Mouse (Mus musculus): Measurements from ENCODE around the gene Gm10282. TPM values are rescaled to one million over a fixed set of nuclear protein-coding genes. Genes with fewer than 3 reads are reported as not detected.

Gene Gm10282
- polyA plus RNA-seq, 1 experiment from 2014 or later, result 36.8 TPM

DNA sequence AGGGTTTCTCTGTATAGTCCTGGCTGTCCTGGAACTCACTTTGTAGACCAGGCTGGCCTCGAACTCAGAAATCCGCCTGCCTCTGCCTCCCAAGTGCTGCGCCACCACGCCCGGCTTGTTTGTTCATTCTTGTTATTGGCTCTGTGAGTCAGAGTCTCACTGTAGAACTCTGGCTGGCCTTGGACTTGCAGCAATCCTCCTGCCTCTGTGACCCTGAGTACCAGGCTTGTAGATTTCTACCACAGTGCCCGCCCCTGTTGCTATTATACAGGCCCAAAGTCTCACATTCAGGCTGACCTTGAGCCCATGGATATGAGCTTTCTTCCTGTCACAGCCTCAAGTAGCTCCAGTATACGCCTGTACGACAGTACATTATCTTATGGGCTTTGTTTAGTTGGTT is 8.5 kb downstream of the Gm10282 start:
- Histone ChIP-seq H3K27me3 (ENCODE audit: control insufficient read depth, insufficient read depth, low read length) (no peaks in the 10 kb centered on the region), H3K4me3 (ENCODE audit: low read depth, low read length) (no peak overlapping the region), H3K4me2 (ENCODE audit: low read depth, severe bottlenecking) (no peak overlapping the region), H3K9me3 (ENCODE audit: control insufficient read depth, low read length) (no peaks in the 10 kb centered on the region), H3K36me3 (ENCODE audit: control insufficient read depth, insufficient read depth, low read length) (no peaks in the 10 kb centered on the region), H3K4me1 (ENCODE audit: control insufficient read depth, insufficient read depth, low read length) (no peaks in the 10 kb centered on the region), H3K27ac (replicated peaks; ENCODE audit: low read depth, low read length) (no peak overlapping the region), H3K9ac (ENCODE audit: low read length) (no peak overlapping the region)
- 85% methylated on average over 8 of the region's 8 CpGs for WGBS
- no peak for ATAC-seq (ENCODE audit: insufficient number of reproducible peaks, low FRiP score, low TSS enrichment, low read depth)
- DNase-seq (ENCODE audit: low spot score), result no peak

DNA sequence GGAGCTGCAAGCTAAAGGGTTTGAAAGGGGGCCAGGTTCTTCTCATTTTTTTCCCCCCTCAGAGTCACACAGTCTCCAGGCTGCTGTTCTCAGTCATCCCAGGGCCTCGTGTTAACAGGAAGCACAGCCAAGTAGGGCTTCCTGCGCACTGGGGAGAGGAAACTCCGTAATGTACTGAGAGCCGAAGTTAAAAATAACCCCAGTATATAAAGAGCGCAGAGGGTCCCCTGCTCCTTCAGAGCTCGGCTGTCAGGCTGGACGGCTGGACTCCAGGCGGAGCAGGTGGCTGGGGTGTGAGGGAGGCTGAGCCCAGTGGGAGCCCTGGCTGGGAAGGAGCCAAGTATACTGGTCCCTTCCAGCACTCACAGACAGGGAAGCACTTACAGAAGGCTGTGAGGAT is 9.4 kb downstream of the Gm10282 start:
- Histone ChIP-seq H3K9ac (ENCODE audit: low read length) (no peak overlapping the region), H3K27me3 (ENCODE audit: control insufficient read depth, insufficient read depth, low read length) (no peaks in the 10 kb centered on the region), H3K4me2 (ENCODE audit: low read depth, severe bottlenecking) (no peak overlapping the region), H3K4me3 (ENCODE audit: low read depth, low read length) (no peak overlapping the region), H3K9me3 (ENCODE audit: control insufficient read depth, low read length) (no peaks in the 10 kb centered on the region), H3K27ac (replicated peaks; ENCODE audit: low read depth, low read length) (no peak overlapping the region), H3K4me1 (ENCODE audit: control insufficient read depth, insufficient read depth, low read length) (no peaks in the 10 kb centered on the region), H3K36me3 (ENCODE audit: control insufficient read depth, insufficient read depth, low read length) (no peaks in the 10 kb centered on the region)
- 60% methylated on average over 8 of the region's 8 CpGs for WGBS
- DNase-seq (ENCODE audit: low spot score), result no peak
- ATAC-seq (ENCODE audit: insufficient number of reproducible peaks, low FRiP score, low TSS enrichment, low read depth), result peak; percentile 69

DNA sequence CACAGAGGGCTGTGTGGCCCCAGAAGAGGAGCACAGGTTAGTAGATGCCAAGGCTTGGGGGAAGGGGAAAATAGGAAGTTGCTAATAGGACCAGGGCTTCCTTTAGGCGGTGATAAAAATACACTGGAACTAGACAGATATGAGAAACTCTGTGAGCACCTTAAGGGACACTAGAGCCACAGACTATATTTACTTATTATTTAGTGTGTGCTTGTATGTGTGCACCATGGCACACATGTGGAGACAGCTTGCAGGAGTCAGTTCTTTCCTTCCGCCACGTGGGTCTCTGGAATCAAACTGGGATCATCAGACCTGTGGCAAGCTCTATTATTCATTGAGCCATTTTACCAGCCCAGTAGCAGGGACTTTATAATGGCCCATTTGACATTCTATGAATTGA is 9.9 kb downstream of the Gm10282 start:
- no peaks in the 10 kb centered on the region for H3K36me3 ChIP-seq (ENCODE audit: control insufficient read depth, insufficient read depth, low read length)
- H3K27me3 ChIP-seq (ENCODE audit: control insufficient read depth, insufficient read depth, low read length), result no peaks in the 10 kb centered on the region
- DNase-seq (ENCODE audit: low spot score), result no peak
- H3K4me3 ChIP-seq (ENCODE audit: low read depth, low read length), result no peak overlapping the region
- no peaks in the 10 kb centered on the region for H3K4me1 ChIP-seq (ENCODE audit: control insufficient read depth, insufficient read depth, low read length)
- no peak for ATAC-seq (ENCODE audit: insufficient number of reproducible peaks, low FRiP score, low TSS enrichment, low read depth)
- no peaks in the 10 kb centered on the region for H3K9me3 ChIP-seq (ENCODE audit: control insufficient read depth, low read length)
- H3K9ac ChIP-seq (ENCODE audit: low read length), result no peak overlapping the region
- H3K27ac ChIP-seq (replicated peaks; ENCODE audit: low read depth, low read length), result no peak overlapping the region
- no peak overlapping the region for H3K4me2 ChIP-seq (ENCODE audit: low read depth, severe bottlenecking)
- 73% methylated on average over 3 of the region's 3 CpGs for WGBS

DNA sequence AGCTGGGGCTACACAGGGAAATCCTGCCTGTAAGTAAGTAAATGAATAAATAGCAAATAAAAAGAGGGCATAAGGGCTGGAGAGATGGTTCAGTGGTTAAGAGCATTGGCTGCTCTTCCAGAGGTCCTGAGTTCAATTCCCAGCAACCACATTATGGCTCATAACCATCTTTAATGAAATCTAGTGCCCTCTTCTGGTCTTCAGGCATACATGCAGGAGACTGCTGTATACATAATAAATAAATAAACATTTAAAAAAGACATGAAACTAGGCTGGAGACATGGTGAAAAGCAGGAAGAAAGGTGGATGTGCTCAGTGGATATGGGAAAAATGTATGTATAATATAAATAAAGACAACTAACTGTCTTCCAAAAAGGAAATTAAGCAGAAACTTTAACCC is 11.8 kb downstream of the Gm10282 start:
- DNase-seq (ENCODE audit: low spot score), result no peak
- Histone ChIP-seq H3K36me3 (ENCODE audit: control insufficient read depth, insufficient read depth, low read length) (no peaks in the 10 kb centered on the region), H3K9me3 (ENCODE audit: control insufficient read depth, low read length) (no peaks in the 10 kb centered on the region), H3K27ac (replicated peaks; ENCODE audit: low read depth, low read length) (no peak overlapping the region), H3K4me1 (ENCODE audit: control insufficient read depth, insufficient read depth, low read length) (no peaks in the 10 kb centered on the region), H3K4me3 (ENCODE audit: low read depth, low read length) (no peak overlapping the region), H3K4me2 (ENCODE audit: low read depth, severe bottlenecking) (no peak overlapping the region), H3K9ac (ENCODE audit: low read length) (no peak overlapping the region), H3K27me3 (ENCODE audit: control insufficient read depth, insufficient read depth, low read length) (no peaks in the 10 kb centered on the region)
- ATAC-seq (ENCODE audit: insufficient number of reproducible peaks, low FRiP score, low TSS enrichment, low read depth), result no peak

DNA sequence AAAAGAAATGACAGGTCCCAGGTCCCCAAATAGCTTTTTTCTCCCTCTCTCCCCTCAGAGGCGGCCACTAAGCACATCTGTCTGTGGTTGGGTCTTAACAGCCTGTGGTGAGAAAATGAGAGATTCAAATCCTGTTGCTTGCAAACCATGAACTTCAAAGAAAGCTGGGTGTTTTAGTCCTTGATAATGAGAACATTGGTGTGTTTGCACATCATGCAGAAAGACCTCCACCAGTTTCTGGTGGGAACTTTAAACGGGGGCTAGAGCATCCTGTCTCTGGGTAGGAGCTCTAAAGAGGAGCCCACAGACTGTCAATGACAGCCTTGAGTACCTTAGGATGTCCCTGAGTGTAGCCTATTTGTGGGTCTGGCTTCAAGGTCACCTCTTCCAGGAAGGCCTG is 14.0 kb downstream of the Gm10282 start:
- no peaks in the 10 kb centered on the region for H3K4me1 ChIP-seq (ENCODE audit: control insufficient read depth, insufficient read depth, low read length)
- H3K9ac ChIP-seq (ENCODE audit: low read length), result no peak overlapping the region
- DNase-seq (ENCODE audit: low spot score) (no peak), ATAC-seq (ENCODE audit: insufficient number of reproducible peaks, low FRiP score, low TSS enrichment, low read depth) (no peak)
- no peaks in the 10 kb centered on the region for H3K36me3 ChIP-seq (ENCODE audit: control insufficient read depth, insufficient read depth, low read length)
- WGBS, result 74% methylated on average over 2 of the region's 2 CpGs
- H3K4me2 ChIP-seq (ENCODE audit: low read depth, severe bottlenecking), result no peak overlapping the region
- no peaks in the 10 kb centered on the region for H3K27me3 ChIP-seq (ENCODE audit: control insufficient read depth, insufficient read depth, low read length)
- no peaks in the 10 kb centered on the region for H3K9me3 ChIP-seq (ENCODE audit: control insufficient read depth, low read length)
- H3K27ac ChIP-seq (replicated peaks; ENCODE audit: low read depth, low read length), result no peak overlapping the region
- no peak overlapping the region for H3K4me3 ChIP-seq (ENCODE audit: low read depth, low read length)

DNA sequence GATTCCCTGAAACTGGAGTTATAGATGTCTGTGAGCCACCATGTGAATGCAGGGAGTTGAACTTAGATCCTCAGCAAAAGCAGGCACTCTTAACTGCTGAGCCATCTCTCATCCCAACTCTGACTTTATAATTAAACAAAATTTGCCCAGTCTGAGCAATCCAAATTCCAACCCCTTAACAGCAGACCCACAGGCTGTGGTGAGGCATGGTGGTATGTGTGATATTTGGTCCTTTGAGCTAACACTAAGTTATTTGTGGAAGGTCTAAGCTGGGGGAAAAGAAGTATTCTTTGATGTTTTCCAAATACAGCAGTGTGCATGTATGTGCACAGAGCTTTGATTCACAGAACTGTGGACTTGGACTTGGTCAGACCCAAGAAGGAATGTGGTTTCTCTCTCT is 16.0 kb downstream of the Gm10282 start:
- Histone ChIP-seq H3K4me1 (ENCODE audit: control insufficient read depth, insufficient read depth, low read length) (no peaks in the 10 kb centered on the region), H3K36me3 (ENCODE audit: control insufficient read depth, insufficient read depth, low read length) (no peaks in the 10 kb centered on the region), H3K4me3 (ENCODE audit: low read depth, low read length) (no peak overlapping the region), H3K4me2 (ENCODE audit: low read depth, severe bottlenecking) (no peak overlapping the region), H3K9ac (ENCODE audit: low read length) (no peak overlapping the region), H3K27ac (replicated peaks; ENCODE audit: low read depth, low read length) (no peak overlapping the region), H3K9me3 (ENCODE audit: control insufficient read depth, low read length) (no peaks in the 10 kb centered on the region), H3K27me3 (ENCODE audit: control insufficient read depth, insufficient read depth, low read length) (no peaks in the 10 kb centered on the region)
- ATAC-seq (ENCODE audit: insufficient number of reproducible peaks, low FRiP score, low TSS enrichment, low read depth) (no peak), DNase-seq (ENCODE audit: low spot score) (no peak)

DNA sequence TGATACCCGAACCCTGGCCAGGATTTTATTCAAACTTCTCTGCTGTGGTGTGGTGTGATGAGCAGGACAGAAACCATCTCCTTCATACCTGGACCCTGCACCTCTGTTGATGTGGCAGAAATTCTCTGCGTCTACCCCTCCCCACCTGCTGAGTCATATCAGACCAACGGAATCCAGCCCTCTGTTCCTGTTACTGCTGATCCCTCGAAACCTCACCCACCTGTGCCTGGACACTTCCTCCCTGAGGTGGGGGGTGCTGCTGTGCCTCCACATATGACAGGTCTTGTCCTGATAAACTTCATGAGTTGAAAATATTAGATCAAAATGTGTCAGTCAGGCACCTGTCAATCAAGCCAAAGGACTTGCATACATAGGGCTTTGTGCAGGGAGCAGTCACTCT is 19.8 kb downstream of the Gm10282 start:
- Histone ChIP-seq H3K4me1 (ENCODE audit: control insufficient read depth, insufficient read depth, low read length) (no peaks in the 10 kb centered on the region), H3K9ac (ENCODE audit: low read length) (no peak overlapping the region), H3K4me2 (ENCODE audit: low read depth, severe bottlenecking) (no peak overlapping the region), H3K9me3 (ENCODE audit: control insufficient read depth, low read length) (no peaks in the 10 kb centered on the region), H3K27ac (replicated peaks; ENCODE audit: low read depth, low read length) (no peak overlapping the region), H3K36me3 (ENCODE audit: control insufficient read depth, insufficient read depth, low read length) (no peaks in the 10 kb centered on the region), H3K27me3 (ENCODE audit: control insufficient read depth, insufficient read depth, low read length) (no peaks in the 10 kb centered on the region), H3K4me3 (ENCODE audit: low read depth, low read length) (no peak overlapping the region)
- DNase-seq (ENCODE audit: low spot score) (no peak), ATAC-seq (ENCODE audit: insufficient number of reproducible peaks, low FRiP score, low TSS enrichment, low read depth) (no peak)
- 73% methylated on average over 4 of the region's 4 CpGs for WGBS

DNA sequence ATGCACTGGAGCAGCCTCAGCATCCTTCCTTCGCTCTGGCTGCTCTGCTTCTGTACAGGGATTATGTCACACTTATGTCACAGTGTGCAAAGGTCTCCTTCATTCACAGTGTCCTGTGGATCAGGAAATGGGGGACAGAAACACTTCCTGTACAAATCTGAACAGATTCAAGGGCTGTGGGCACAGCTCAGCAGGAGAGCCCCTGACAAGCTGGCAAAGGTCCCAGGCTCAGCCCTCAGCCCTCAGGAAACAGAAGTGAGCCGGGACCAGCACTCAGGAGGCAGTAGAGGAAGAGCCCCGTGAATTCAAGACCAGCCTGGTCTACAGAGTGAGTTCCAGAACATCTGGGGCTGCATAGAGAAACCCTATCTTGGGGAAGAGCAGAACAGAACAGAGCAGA is 23.4 kb downstream of the Gm10282 start:
- ATAC-seq (ENCODE audit: insufficient number of reproducible peaks, low FRiP score, low TSS enrichment, low read depth) (no peak), DNase-seq (ENCODE audit: low spot score) (no peak)
- Histone ChIP-seq H3K27ac (replicated peaks; ENCODE audit: low read depth, low read length) (no peak overlapping the region), H3K4me3 (ENCODE audit: low read depth, low read length) (no peak overlapping the region), H3K27me3 (ENCODE audit: control insufficient read depth, insufficient read depth, low read length) (no peaks in the 10 kb centered on the region), H3K4me1 (ENCODE audit: control insufficient read depth, insufficient read depth, low read length) (no peaks in the 10 kb centered on the region), H3K4me2 (ENCODE audit: low read depth, severe bottlenecking) (no peak overlapping the region), H3K9me3 (ENCODE audit: control insufficient read depth, low read length) (no peaks in the 10 kb centered on the region), H3K9ac (ENCODE audit: low read length) (no peak overlapping the region), H3K36me3 (ENCODE audit: control insufficient read depth, insufficient read depth, low read length) (no peaks in the 10 kb centered on the region)
- WGBS, result 42% methylated on average over 3 of the region's 3 CpGs

DNA sequence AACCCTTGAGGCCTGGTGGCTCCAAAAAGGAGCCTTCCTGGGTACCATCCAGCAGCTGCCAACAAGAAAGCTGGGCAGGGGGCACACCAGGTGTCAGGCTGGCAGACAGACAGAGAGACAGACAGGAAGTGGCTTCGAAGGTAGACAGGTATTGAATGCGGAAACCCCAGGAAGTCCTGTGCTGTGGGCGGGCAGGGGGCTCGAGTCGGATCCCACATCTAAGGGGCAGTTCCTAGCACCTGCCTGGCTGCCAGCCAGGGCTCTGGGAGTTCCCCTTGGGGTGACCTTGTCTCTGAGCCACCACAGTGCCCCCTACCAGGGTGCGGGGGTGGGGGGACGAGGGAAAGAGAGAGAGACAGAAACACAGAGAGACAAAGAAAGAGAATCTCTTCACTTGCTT is 25.9 kb downstream of the Gm10282 start:
- H3K36me3 ChIP-seq (ENCODE audit: control insufficient read depth, insufficient read depth, low read length), result no peaks in the 10 kb centered on the region
- WGBS, result 82% methylated on average over 7 of the region's 7 CpGs
- no peaks in the 10 kb centered on the region for H3K4me1 ChIP-seq (ENCODE audit: control insufficient read depth, insufficient read depth, low read length)
- H3K27me3 ChIP-seq (ENCODE audit: control insufficient read depth, insufficient read depth, low read length), result no peaks in the 10 kb centered on the region
- H3K27ac ChIP-seq (replicated peaks; ENCODE audit: low read depth, low read length), result no peak overlapping the region
- no peak overlapping the region for H3K9ac ChIP-seq (ENCODE audit: low read length)
- H3K9me3 ChIP-seq (ENCODE audit: control insufficient read depth, low read length), result no peaks in the 10 kb centered on the region
- no peak overlapping the region for H3K4me3 ChIP-seq (ENCODE audit: low read depth, low read length)
- DNase-seq (ENCODE audit: low spot score), result no peak
- H3K4me2 ChIP-seq (ENCODE audit: low read depth, severe bottlenecking), result no peak overlapping the region
- ATAC-seq (ENCODE audit: insufficient number of reproducible peaks, low FRiP score, low TSS enrichment, low read depth), result no peak
